Mouse (Mus musculus) stomach, postnatal 0 days (tissue): ENCODE results near the gene Cry2.

Experiments used
- CTCF ChIP-seq: IDR thresholded peaks from 2 replicates; pipeline ENCODE4 v1.5.1; 2016; ENCODE audit warnings: antibody characterized with exemption, low read depth, mild to moderate bottlenecking, moderate library complexity
- EP300 ChIP-seq: optimal IDR thresholded peaks from 2 replicates; pipeline ENCODE3; 2016; ENCODE audit warnings: antibody characterized with exemption

GRCm38 (mm10) chr2:92374514-92374913 lies 59.3 kb downstream of the Cry2 start, which contains the start of the genes Pex16 and Large2:
- TF ChIP-seq CTCF (no peak), EP300 (no peak)
